Mouse (Mus musculus) liver, embryonic 14.5 days (tissue): ENCODE data around the gene Pheta1.

ENCODE experiments used
- CTCF ChIP-seq: IDR thresholded peaks from 2 replicates; pipeline ENCODE4 v1.5.1; 2016; ENCODE audit warnings: antibody characterized with exemption, low read depth, control low read depth
- EP300 ChIP-seq: IDR thresholded peaks from 2 replicates; pipeline ENCODE4 v1.6.1; 2016; ENCODE audit warnings: antibody characterized with exemption, low read depth

DNA sequence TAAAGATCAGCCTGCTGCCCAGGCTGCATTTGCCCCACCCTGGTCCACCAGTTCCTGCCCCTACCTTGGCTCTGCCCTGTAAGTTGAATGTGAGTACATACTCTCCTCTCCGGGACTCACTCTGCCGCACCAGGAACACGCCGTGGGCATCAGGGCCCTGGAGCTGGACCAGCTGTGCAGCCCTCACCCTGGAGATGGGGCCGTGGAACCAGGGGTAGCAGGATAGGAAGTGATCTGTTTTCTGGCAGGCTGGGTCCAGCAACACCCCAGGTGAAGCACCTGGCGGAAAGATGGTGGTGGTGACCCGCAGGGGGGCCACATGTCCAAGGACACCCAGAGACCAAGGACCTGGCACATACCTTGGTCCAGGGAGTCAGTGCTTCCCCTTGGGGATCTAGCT lies 30.4 kb upstream of the Pheta1 start:
- TF ChIP-seq CTCF = no peak
- no peak for TF ChIP-seq EP300
